Mouse (Mus musculus) common myeloid progenitor, adult 5-6 weeks (primary cell): ENCODE measurements at regions not wholly inside any gene's neighbourhood (a gene's known extent, or its start where the extent isn't known, plus 50 kb on each side); places are given as distances from the start of the nearest gene placed in this dataset.

Experiments used
- ATAC-seq: replicated peaks from 2 replicates; pipeline ENCODE4 v1.8.0; 2016; ENCODE audit warnings: low read depth, mild to moderate bottlenecking, moderate TSS enrichment, inconsistent platforms; ENCODE audit not compliant: poor library complexity, severe bottlenecking

DNA sequence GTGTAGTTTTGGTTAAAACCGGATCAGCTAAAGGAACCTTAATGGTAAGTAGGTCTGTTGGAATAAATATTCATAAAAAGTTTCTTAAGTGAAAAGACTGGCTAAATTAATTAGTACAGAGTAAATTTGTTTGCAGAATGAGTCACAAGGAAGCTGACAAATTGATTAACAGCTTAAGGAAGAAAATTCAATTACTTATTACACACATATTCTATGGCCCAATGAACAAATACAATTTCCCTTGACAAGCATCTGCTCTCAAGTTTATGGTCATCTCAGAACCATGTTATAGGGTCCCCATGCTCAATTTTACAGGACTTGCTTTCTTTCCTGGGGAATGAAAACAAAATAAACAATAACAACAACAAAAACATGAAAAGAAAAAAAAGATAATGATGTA, 231.4 kb upstream of the Frg1 start:
- ATAC-seq, result no peak

DNA sequence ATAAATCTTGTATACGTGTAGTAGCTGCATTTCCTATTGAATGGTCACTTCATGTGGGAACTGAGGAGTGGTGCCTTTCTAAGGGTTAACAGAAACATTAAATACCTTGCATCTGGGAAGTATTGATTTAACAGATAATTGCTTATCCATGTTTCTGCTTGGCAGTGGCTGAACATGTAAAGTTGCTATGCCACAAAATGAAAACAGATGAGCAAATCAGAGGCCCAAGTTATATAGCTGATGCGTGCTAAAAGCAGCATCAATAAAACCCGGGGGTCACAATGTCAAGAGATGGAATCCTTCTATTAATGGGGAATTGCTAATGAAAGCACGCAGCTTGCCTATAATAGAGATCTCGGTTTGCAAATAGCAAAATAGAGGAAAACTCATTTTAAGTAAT, 227.8 kb upstream of the Frg1 start:
- no peak for ATAC-seq

DNA sequence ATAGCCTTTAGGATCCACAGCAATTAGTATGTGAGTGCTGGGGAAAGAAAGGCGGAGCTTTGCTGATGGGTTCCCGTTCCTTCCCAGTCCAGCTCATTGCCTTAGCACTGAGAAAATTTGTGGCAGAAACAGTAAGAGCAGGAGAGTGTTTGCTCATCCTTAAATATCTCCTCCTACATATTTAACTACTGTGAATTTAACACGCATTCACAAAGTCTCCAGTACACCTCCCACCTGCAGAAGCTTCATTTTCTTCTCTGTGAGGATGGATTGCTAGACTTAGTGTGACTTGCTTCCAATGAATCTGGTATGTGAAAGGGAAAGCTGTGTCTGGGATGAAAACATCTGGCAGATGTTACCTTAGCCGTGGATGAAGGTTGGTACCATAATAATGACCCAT, 207.0 kb upstream of the Frg1 start:
- ATAC-seq, result no peak

DNA sequence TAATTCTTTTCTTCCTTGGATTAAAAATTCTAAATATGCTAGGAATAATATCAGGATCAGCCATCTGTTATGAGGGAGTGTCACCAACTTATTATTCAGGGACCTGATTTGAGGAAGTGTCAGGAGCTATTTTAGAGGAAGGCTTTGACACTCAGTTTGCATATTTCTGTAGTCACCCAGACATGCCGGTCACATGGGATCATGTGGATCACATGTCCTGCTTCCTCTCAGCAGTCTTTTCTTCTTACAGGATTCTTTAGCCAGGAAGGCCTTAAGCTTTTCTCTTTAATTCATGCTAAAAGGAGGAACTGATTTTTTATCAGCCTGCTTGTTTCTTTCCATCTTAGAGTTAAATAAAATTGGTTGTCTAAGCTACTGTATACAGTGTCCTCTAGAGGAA, 183.4 kb upstream of the Frg1 start:
- no peak for ATAC-seq

DNA sequence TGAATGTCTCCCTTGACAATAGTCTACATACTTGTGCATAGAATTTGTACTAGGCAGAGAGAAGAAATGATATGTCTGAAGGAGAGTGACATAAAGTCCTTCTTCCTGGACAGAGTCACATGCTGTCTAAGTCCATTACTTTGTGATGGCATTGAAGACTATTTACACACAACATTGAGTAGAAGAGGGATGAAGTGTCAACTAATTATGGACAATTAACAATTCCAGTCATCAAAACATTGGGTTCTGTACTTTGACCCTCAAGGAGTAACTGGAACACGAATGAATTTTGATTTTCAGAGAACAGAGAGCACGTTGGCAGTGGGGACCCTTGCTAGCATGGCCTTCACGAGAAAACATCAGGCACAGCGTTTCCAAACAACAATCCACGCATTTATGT, 177.6 kb upstream of the Frg1 start:
- ATAC-seq, result no peak

DNA sequence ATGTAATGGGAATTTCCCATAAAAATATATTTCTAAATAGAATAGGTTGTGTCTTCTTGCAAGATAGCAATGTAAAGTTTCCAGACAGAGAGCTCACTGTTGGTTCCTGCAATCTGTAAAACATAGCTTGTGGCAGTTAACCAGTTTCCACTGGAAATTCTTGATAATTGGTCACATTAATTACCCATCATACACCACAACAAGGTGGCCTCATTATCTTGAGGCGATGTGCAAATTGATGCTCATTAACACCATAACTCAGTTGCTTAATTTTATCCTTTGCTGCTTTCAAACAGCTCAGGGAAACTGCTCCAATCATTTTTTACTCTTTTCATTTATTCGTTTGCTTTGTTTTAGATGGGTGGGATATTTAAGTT, 176.8 kb upstream of the Frg1 start:
- no peak for ATAC-seq

DNA sequence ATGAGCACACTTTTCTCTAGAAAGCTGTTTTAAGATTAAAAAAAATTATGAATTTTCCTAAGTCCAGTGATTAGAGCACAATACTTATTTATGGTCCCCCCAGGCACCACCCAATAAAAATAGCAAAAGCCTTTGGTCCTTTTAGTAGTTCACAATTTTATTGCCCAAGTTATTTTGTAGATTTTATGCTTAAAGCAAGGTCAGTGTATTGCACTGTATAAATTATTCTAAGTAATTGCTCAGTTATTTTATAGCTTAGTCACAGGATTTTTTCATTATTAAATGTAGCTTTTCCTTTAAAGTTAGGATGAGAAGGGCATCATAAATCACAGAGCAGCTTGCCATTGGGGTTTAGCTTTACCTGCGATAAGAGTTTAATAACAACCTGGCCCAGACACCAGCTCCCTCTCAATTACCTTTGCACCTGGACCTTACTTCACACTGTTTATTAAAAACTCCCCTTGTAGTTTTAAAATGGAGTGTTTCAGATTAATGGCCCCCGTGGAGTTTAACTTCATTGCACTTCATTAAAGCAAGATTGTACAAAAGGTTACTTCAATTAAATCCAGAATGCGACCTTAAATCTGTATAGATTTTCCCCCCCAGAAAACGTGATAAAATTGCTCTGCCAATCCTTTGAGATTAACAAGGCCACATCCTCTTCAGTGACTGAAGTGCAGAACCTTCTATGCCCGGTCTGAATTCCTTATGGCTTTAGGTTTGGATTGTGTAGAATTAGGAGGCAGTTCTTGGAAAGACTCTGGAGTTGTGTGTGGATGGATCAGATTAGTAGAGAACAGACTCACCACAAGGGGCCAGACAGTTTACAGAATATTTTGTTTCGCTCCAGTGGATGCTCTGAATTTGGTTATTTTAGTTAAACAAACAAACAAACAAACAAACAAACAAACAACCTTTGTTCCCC, 176.1 kb upstream of the Frg1 start:
- ATAC-seq, result no peak

DNA sequence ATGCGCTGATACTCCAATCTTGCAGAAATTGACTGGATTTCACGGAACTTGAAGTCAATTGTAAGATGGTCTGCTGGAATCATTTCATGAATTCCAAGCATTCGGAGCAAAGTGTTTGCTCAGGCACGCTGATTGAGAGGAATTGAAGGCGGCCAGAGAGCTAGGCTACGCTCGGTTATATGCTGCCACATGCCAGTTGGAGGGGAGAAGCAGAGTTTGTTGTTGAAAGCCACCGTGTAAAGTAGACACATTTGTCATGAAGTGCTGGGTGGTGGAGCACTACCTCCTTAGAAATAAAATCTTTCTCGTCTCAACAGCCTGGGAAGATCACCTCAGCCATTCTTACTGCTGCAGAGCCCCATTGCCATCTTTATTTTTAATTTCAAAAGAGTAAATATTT, 175.3 kb upstream of the Frg1 start:
- no peak for ATAC-seq

DNA sequence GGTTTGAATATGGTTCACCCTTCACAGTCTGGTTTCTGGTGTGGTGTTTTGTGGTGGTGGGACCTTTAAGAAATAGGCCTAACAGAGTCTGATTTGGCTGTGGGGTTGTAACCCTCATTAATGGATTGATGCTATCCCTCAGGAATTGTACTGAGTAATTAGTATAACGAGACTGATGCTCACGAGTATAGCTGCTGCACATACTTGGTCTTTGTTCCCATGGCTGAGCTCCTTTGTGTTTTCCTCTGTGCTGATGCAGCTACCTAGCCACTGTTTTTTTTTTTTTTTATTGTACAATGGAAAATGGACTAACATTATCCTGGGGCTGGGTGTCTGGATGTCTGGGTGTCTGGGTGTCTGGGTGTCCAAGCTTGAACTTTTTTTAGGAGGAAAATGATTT, 171.3 kb upstream of the Frg1 start:
- ATAC-seq, result no peak

DNA sequence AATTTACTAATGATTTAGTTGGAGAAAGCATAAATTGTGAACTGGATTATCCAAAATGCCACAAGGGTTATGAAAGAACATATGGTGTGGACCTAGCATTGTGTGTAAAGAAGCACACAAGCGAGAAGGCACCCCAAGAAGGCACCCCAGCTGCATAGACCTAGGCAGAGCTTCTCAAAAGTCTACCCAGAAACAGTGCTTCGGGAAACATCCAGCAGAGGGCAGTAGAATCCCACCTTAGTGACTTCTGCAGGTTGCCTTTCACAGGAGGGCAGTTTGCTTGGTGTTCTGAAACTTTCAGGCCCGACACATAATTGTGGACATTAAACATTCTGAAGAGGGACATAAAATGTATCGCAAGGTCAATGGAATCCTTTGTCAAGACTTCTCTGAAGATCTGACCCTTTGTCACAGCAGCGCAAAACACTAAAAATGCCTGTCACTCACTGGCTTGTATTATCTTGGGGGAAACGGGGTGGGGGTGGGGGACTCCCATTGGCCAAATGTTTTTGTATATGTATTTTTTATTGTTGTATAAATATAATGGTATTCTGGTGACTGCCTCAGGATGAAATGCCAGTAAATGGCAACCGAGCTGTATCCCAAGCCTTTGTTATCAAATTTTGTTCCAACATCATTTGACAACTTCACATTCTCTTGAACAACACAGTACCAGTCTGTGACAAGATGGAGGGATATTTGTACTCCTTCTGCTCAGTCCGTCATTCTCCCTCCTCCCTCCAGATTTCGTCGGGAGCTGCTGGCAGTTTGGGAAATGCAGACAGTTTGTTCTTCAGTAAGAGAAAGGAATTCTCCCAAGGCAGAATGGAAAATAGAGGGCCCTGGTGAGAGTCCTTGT, 156.4 kb upstream of the Frg1 start:
- peak; percentile 84 for ATAC-seq

DNA sequence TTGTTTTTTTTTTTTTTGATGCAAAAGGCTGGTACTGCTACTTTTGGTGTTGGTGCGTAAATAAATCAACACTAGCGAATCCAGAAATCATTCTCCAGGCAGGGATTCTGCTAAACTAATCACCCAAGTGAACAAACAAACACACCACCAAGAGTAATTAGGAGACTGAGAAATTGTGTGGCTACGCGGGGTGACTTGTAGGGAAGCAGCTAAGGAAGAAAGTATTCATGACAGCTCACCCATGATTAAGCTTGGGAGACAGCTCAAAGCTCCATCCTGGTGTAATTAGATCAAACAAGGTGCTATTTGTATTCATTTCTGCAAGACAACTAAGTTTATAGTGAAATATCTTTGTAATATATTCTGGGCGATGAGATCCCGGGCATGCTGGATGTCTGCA, 153.7 kb upstream of the Frg1 start:
- ATAC-seq, result no peak

DNA sequence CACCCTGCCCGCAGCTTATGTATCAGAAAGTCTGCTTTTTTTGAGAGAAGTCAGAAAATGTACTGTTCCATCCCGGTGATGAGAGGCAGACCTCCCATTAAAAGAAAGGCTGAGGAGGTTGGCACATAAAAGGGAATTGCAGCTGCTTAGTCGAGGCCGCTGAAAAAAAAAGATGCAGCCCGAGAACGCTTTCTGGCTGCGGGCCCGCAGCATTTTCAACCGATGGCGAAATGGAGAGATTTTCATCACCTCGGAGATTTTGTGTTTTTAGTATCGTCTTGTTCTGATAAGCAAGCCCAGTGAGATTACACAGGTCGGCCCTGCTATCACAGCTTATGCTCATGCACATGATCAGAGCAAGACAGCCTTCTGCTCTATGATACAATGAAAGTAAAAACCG, 145.1 kb upstream of the Frg1 start:
- ATAC-seq, result no peak

DNA sequence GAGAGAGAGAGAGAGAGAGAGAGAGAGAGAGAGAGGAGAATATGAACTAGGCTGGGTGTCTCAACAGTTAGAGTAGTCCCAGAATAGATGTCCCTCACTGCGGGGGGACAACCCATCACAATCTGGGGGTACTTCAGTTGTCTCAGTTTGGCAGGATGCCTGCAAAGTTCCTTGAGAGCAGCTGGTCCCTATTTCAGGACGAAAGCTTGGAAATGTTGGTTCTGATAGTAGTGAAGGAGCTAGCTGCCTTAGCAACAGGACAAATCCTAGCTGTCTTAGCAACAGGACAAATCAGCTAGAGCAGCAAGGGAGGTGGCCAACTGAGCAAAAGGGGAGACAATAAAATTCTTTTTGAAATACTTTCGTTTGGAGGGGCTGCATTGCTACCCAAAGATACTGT, 139.9 kb upstream of the Frg1 start:
- no peak for ATAC-seq

DNA sequence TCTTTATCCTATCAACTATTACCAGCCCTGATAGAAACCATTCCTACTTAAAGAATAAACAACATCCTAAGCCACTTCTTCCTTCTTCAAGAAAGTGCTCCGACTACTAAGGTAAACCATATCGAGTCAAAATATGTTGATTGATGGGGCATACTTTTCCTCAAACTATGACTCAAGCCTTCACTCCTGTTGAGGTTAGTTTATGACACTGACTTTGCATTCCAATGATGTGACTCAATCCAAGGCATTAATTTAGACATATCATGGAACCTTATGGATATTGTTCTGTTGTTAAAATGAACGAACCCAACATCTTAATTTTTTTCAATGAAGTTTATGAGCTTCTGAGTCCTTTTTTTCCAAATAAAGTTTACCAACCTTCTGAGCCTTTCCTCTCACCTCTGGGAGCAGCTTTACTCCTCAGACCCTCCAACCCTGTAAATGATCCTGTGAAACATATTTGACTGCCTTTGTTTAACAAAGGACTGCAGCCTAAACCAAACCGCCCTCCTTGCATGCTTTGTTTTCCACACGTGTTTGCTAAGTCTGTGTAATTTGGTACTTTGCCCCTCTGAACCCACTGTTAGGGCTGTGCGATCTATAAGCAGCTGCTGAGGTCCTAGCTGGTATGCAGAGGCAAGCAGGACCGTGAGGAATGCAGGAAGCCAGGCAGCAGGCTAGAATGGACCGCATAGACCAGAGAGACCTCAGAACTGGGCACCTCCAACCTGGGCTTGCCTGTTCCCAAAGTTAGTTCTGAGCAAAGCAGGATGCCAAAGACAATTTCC, 136.1 kb upstream of the Frg1 start:
- ATAC-seq, result no peak

DNA sequence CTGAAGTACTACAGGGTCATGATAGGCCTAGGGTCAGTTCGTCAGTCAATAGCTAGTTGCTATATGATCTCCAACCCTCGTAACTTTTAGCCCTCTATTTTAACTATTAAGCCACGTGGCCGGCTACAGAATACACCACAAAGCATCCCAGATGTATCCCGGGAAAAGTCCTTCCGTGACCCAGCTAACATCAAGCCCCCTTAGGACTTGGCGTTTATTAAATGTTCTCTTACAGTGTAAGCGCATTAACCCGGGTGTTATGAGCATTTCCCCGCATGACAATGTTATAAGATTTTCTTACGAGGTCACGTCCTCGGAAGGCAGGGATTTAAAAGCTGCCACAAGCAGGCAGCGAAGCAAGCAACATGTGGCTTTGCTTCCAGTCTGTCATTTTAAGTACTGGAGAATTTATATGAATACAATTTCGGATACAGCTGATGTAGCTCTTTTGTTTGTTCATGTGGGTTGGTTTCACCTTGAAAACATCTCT, 135.1 kb upstream of the Frg1 start:
- ATAC-seq, result no peak

DNA sequence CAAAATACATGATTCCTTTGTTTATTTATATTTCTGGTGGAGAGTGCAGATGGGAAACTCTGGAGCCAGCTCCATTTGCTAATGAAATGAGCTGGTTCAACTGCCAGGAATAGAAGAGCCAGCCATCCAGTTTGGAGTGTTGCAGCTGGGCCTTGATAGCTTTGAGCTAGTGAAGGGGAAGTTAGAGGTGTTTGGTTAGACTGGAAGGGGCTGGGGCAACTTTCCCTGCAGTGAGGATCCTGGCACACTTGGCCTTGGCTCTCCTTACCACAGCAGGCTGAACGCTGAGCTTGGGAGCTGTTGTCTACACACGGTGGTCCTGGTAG, 133.2 kb upstream of the Frg1 start:
- ATAC-seq, result no peak

DNA sequence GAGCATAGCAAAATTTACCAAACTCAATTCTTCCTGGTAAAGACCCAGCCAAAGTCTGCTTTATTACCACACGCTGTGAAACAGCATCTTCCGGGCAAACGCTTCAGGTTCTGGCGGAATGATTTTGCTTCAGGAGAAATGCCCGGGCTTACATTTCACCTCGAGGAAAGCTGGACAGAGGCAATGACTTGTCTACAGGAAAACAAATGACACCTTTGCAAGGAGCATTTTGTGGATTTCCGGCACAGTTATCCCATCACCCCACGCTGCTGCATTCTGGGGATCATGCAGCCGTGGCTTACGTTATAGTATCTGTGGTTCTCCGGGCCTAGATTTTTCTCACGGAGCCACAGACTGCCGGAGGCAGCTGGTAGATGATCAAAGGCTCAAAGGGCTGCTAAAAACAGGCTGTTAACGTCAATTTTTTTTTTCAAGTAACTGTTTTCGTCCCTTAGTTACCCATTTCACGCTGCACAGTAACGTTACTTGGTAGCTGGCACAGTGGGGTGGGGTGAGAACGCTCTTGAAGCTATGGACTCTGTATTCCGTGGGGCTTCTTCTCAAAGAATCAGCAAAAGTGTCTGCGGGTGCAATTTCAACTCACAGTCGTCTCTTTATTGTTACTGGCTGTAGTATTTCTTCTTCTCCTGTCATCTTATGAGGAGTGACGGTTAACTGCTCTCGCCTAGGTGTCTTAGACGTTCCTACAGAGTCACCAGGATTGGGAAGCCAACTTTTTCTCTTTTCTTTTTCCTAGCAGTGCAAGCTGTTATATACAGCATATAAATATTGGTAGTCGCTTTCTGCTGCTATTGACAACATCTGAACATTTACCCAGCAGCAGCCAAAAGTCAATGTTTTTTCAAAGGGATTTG, 132.6 kb upstream of the Frg1 start:
- ATAC-seq, result no peak

DNA sequence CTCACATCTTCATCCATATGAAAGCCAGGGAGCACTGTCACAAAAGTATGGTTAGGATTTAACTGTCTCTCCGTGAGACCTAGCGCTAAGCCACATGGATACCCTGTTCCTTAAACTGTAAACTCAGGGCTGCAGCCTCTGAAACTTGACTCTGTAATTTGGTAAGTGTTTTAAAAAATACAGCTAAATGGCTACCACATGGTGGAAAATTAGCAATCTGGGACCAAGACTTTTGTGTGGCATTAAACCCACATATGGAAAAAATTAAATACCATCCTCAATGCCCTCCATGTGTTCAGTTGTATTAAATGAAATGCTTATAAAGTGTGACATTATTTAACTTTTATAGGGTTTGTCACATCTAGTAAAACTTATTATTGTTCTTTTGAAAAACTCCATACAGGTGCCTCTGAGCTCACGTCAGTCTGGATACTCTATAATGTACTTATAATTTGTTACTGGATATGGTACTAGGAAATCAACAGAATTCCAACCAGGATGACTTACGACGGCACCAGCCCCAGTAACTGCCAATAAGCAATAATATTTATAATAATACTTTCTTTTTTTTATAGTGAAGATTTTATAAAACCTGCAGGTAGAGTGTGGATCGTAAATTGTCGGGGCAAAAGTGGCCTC, 131.0 kb upstream of the Frg1 start:
- no peak for ATAC-seq

DNA sequence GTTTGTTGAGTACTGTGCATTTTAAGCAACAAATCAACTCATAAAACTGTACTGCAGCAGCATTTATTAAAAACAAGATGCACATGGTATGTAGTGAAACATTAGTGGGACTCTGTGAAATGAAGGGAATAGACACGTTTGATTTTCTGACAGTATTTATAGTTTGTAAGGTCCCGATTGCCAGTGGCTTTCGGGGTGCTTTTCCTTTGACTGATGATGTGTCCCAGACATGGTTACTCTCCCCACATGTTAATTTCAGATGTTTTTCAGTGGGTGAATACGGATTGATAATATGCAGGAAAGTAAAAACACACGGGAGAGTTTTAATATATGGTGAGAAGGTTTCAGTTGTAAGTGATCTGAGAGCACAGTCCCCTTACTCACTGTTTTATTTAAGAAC, 115.3 kb upstream of the Frg1 start:
- ATAC-seq, result no peak
